Mouse (Mus musculus) ES-Bruce4 (cell line): ENCODE results near the gene Tbx18. TPM values are rescaled to one million over a fixed set of nuclear protein-coding genes. Genes with fewer than 3 reads are reported as not detected.

Source experiments
- H3K27ac ChIP-seq: 2 replicates; pipeline ENCODE4 v1.5.1; 2012; ENCODE audit warnings: low read length, inconsistent platforms; ENCODE audit not compliant: insufficient read depth
- H3K27me3 ChIP-seq: 2 replicates; pipeline ENCODE4 v1.6.1; 2012; ENCODE audit warnings: mild to moderate bottlenecking, low read length, inconsistent platforms; ENCODE audit not compliant: control insufficient read depth, poor library complexity, insufficient read depth, severe bottlenecking
- H3K36me3 ChIP-seq: 2 replicates; pipeline ENCODE4 v1.6.1; 2012; ENCODE audit warnings: inconsistent platforms, mild to moderate bottlenecking, low read length, moderate library complexity; ENCODE audit not compliant: control insufficient read depth, poor library complexity, insufficient read depth, severe bottlenecking
- H3K4me1 ChIP-seq: one replicate; pipeline ENCODE4 v1.8.1; 2011; ENCODE audit warnings: low read length; ENCODE audit not compliant: control insufficient read depth, insufficient read depth
- H3K4me3 ChIP-seq: 2 replicates; pipeline ENCODE4 v1.5.1; 2011; ENCODE audit warnings: low read depth, mild to moderate bottlenecking, low read length
- H3K9ac ChIP-seq: 2 replicates; pipeline ENCODE4 v1.6.1; 2012; ENCODE audit warnings: low read depth, mild to moderate bottlenecking, inconsistent platforms; ENCODE audit not compliant: poor library complexity, severe bottlenecking
- H3K9me3 ChIP-seq: replicated peaks from 2 replicates; pipeline ENCODE4 v1.6.1; 2012; ENCODE audit warnings: mild to moderate bottlenecking, low read length, inconsistent platforms; ENCODE audit not compliant: control insufficient read depth, poor library complexity, insufficient read depth, severe bottlenecking
- CTCF ChIP-seq: IDR thresholded peaks from one replicate; pipeline ENCODE4 v1.8.1; 2011; ENCODE audit warnings: low read depth, low read length
- EP300 ChIP-seq: IDR thresholded peaks from 2 replicates; pipeline ENCODE4 v1.6.1; 2011; ENCODE audit warnings: low read depth, low read length; ENCODE audit not compliant: insufficient read depth
- POLR2A ChIP-seq: IDR thresholded peaks from one replicate; pipeline ENCODE4 v1.8.1; 2011; ENCODE audit warnings: low read length; ENCODE audit not compliant: insufficient read depth
- polyA plus RNA-seq: library from polyadenylated mRNA; stranded (reverse); fragments of >200 nt; gene quantifications from 2 replicates; pipeline ENCODE4 v1.2.4, GENCODE M21; 2011; ENCODE audit warnings: low read depth; ENCODE audit not compliant: missing spikeins, insufficient read depth, insufficient read length

Tbx18 gene
- polyA plus RNA-seq, 1 experiment: not detected

- H3K9ac ChIP-seq: no peak overlapping the region
- H3K27ac ChIP-seq: no peak overlapping the region
- H3K27me3 ChIP-seq: no peaks in the 10 kb centered on the region
- H3K9me3 ChIP-seq: no peaks in the 10 kb centered on the region
- no peaks in the 10 kb centered on the region for H3K4me1 ChIP-seq
- TF ChIP-seq POLR2A: no peak
- no peak overlapping the region for H3K4me3 ChIP-seq
- H3K36me3 ChIP-seq: no peaks in the 10 kb centered on the region
Measured at GRCm38 (mm10) chr9:87686981-87687380, 44.1 kb downstream of the Tbx18 start.

GRCm38 (mm10) chr9:87682247-87682646, 48.8 kb downstream of the Tbx18 start:
- H3K36me3 ChIP-seq: no peaks in the 10 kb centered on the region
- H3K9me3 ChIP-seq: no peaks in the 10 kb centered on the region
- no peak overlapping the region for H3K27ac ChIP-seq
- H3K4me3 ChIP-seq: no peak overlapping the region
- no peak overlapping the region for H3K9ac ChIP-seq
- no peak for TF ChIP-seq EP300
- no peak for TF ChIP-seq CTCF
- TF ChIP-seq POLR2A: no peak
- H3K4me1 ChIP-seq: no peaks in the 10 kb centered on the region
- H3K27me3 ChIP-seq: no peaks in the 10 kb centered on the region
